Mouse (Mus musculus): Measurements from ENCODE around the gene Ece1.

The Ece1 gene

GRCm38 (mm10) chr4:137882663-137883062, 20.6 kb downstream of the Ece1 start:
- peak; percentile 59 for DNase-seq (ENCODE audit: low spot score)

- DNase-seq (ENCODE audit: low spot score): no peak
Observed at GRCm38 (mm10) chr4:137883513-137884150, 21.6 kb downstream of the Ece1 start.

GRCm38 (mm10) chr4:137887337-137887992, 25.4 kb downstream of the Ece1 start:
- no peak for DNase-seq (ENCODE audit: low spot score)

- DNase-seq (ENCODE audit: low spot score): peak; percentile 52
Observed at GRCm38 (mm10) chr4:137887993-137888388, 26.0 kb downstream of the Ece1 start.

- DNase-seq (ENCODE audit: low spot score): peak; percentile 40
Observed at GRCm38 (mm10) chr4:137890596-137890995, 28.6 kb downstream of the Ece1 start.

- DNase-seq (ENCODE audit: low spot score): no peak
Observed at GRCm38 (mm10) chr4:137891553-137892145, 29.6 kb downstream of the Ece1 start.

GRCm38 (mm10) chr4:137892713-137893242, 30.7 kb downstream of the Ece1 start:
- no peak for DNase-seq (ENCODE audit: low spot score)

GRCm38 (mm10) chr4:137896612-137897297, 34.7 kb downstream of the Ece1 start:
- peak; percentile 37 for DNase-seq (ENCODE audit: low spot score)

- peak; percentile 88 for DNase-seq (ENCODE audit: low spot score)
Observed at GRCm38 (mm10) chr4:137897298-137897612, 35.2 kb downstream of the Ece1 start.

GRCm38 (mm10) chr4:137898490-137898889, 36.5 kb downstream of the Ece1 start:
- no peak for DNase-seq (ENCODE audit: low spot score)

- DNase-seq (ENCODE audit: low spot score): no peak
Observed at GRCm38 (mm10) chr4:137902268-137902667, 40.2 kb downstream of the Ece1 start.

- DNase-seq (ENCODE audit: low spot score): no peak
Observed at GRCm38 (mm10) chr4:137902873-137903272, 40.8 kb downstream of the Ece1 start.

- DNase-seq (ENCODE audit: low spot score): no peak
Observed at GRCm38 (mm10) chr4:137904956-137905551, 43.0 kb downstream of the Ece1 start.

- DNase-seq (ENCODE audit: low spot score): no peak
Observed at GRCm38 (mm10) chr4:137907979-137908378, 45.9 kb downstream of the Ece1 start.

- no peak for DNase-seq (ENCODE audit: low spot score)
Observed at GRCm38 (mm10) chr4:137908489-137908888, 46.5 kb downstream of the Ece1 start.

- no peak for DNase-seq (ENCODE audit: low spot score)
Observed at GRCm38 (mm10) chr4:137908915-137909314, 46.9 kb downstream of the Ece1 start.

GRCm38 (mm10) chr4:137909471-137909870, 47.4 kb downstream of the Ece1 start:
- DNase-seq (ENCODE audit: low spot score): no peak

GRCm38 (mm10) chr4:137910382-137911009, 48.5 kb downstream of the Ece1 start:
- DNase-seq (ENCODE audit: low spot score): no peak

- no peak for DNase-seq (ENCODE audit: low spot score)
Observed at GRCm38 (mm10) chr4:137911657-137912056, 49.6 kb downstream of the Ece1 start.

GRCm38 (mm10) chr4:137912768-137913305, 50.8 kb downstream of the Ece1 start:
- no peak for DNase-seq (ENCODE audit: low spot score)

- DNase-seq (ENCODE audit: low spot score): no peak
Observed at GRCm38 (mm10) chr4:137913321-137914057, 51.5 kb downstream of the Ece1 start.

Measured in MN1 (cell line).